Mouse (Mus musculus) A20 (cell line): Measurements from ENCODE around the gene Vrtn.

Experiments used
- DNase-seq: peaks from one replicate; pipeline ENCODE4 v3.0.0-alpha.2; 2011; ENCODE audit warnings: low read depth, low spot score

Vrtn gene

DNA sequence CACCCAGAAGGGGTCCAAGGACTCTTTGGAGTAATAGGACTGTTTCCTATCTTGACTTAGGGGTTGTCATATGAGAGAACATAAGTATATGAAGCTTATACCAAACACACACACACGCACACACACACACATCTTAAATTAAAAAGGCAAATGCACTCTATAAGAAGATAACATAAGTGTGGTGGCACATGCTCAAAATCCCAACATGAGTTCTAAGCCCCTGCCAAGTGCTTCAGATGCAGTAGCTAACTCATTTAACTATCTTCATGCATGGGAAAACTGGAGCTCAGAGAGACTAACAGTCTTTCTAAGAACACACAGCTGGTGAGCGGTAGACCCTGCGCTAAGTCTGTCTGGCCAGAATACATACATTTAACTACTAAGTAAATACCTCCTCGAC is 46.7 kb downstream of the Vrtn start:
- no peak for DNase-seq

DNA sequence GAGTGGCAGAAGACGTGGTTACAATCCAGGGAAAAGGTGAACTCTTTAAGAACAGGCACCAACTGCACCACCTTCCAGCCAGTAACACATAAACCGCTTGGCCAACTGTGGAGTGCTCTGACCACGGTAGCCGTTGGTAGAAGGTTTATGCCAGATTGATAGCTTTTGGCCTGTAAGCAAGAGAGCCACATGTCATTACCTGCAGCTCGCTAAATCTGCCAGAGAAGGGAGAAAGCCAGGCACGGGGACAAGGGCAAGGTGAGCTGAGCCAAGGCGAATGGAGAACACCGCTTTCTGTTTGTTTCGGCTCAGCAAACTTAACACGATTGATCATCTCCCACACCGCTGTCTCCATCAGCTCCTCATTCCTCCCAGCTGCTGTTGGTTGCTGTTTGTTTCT is 48.2 kb downstream of the Vrtn start:
- no peak for DNase-seq

DNA sequence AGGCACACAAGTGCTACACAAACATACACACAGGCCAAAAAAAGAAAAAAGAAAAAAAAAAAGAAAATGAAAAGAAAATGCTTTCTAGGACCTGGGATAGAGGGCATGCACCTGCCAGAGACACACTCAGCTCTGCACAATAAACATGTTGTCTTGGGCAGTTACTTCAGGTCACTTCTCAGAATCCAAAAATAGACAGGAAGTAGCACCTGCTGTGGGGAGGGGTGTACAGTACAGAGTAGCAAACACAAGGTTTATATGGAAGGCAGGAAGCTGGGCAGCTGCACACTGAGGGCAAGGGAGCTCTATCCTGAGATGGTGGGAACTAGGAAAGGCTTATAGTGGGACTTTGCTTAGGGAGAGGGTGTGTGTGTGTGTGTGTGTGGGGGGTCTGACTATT is 50.5 kb downstream of the Vrtn start:
- DNase-seq: peak; percentile 68

DNA sequence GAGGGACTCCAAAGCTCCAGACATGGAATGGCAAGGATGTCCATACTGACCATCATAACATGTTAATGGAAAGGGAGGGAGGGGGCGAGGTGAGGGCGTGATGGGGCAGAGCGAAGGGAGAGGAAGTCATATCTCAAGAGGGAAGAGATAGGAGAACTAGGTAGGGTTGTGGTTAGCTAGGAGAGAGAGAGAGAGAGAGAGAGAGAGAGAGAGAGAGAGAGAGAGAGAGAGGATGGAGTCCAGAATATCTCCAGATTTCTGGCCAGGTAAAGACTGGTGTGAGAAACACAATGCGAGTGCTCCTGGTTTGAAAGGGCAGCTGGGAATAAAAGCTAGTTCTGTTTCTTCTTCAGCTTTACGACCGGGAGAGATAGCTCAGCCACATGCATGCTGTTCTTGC is 51.3 kb downstream of the Vrtn start:
- DNase-seq: no peak

DNA sequence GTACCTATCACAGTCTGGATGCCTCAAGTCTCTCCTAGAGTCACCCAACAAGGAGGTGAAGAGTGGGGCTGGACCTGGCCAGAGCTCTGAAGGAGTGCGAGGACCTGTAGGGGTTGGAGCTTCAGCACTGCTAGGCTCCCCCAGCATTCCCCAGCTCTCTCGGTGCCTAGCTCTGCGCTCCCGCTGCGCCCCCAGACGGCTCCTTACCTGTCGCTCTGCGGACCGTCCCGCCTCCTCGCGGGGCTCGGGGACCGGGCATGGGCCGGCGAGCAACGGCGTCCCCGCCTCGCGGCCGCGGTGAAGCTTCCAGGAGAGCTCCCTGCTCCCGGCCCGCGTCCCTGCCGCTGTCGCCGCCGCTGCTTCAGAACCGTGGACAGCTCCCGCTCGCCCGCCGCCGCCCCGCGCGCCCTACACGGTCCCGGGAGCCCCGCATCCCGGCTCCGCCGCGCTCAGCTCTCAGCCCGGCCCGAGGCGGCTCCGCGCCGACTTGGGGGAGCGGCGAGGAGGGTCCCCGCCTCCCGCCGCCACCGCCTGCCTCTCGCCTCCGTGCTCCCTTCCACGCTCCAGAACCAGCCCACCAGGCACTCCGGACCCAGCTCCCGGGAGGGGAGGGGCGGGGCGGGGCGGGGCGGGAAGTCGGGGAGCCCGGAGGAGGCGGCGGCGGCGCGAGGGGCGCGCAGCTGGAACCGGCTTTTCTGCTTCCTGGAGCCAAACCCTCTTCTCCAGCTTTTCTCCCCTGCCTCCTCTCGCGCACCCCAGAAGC is 57.7 kb downstream of the Vrtn start, which contains the start of gene Syndig1l:
TSS of gene Syndig1l (minus strand) at position 513 of the 763 bp plus-strand sequence.
- no peak for DNase-seq
